Mouse (Mus musculus): Measurements from ENCODE around the gene Adamts2.

DNA sequence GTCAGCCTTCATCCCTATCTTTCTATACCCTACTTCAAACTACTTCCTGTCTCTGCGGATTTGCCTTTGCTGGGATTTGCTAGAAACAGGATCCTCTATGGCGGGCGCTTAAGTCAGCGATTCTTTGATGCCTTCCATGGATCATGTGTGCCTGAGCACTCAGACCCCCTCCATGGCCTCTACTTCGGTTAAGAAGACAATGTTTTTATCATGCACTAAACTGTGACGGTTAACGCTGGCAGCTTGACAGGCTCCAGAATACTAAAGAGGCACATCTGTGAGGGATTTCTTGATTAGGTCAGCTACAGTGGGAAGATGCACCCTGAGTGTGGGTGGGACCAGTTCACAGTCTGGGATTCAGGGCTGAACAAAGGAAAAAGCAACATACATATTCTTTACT is 101.5 kb downstream of the Adamts2 start:
- TF ChIP-seq CTCF (IDR thresholded peaks at IDR 0.05; ENCODE audit: low read depth, low read length) (no peak), POLR2A (IDR thresholded peaks at IDR 0.05; ENCODE audit: extremely low read depth, insufficient read depth, low read length) (no peak)
